Mouse (Mus musculus) kidney, adult 10 weeks (tissue): Measurements from ENCODE around the gene Ripk3. TPM values are rescaled to one million over a fixed set of nuclear protein-coding genes. Genes with fewer than 3 reads are reported as not detected.

Experiments used
- polyA plus RNA-seq: library from polyadenylated mRNA; stranded (reverse); fragments of 350-450 nt; fragmentation: Illumina TruSeq; extraction: RNeasy Lipid Tissue Mini Kit (QIAGEN cat#74804); gene quantifications from one replicate; pipeline ENCODE4 v1.2.3, GENCODE M21; 2014; ENCODE audit warnings: low read depth, low replicate concordance

The Ripk3 gene
- polyA plus RNA-seq = 0.73 TPM

DNA sequence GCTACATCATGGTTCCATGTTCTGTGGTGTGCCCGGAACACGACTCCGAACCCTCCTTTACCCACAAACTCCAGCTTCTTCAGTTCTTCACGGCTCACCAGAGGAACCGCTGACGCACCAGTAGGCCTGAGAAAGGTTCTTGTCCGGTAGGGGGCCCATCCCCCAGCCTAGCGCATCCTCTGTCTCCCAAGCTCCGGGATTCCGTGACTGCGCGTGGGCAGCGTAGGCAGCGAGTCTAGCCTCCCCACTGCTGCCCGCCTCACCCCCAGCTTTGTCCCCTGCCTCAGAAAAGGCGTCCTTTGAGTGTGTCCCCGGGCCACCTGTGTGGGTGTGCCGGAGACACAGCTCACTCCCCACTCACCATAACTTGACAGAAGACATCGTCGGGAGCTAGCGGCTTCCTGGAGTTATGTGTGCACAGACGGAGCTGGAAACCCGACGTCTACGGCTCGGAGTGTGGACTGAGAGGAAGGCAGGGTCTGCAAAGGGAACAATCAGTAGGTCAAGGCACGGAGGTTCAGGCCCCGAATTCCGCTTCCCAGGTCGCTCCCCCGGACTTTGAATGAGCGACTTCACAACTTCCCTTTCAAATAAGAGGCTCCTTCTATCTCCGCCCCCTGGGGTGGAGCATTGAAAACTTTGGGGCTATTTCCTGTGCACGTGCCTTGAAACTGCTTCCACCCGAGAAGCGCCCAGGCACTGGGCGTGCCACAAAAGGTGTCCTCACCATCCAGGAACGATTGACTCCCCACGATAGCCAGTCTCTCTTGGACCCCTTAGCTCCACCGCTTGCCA lies at the start of gene Ripk3:
Gene Ripk3 (minus strand): TSS at position 610 of the 795 bp plus-strand sequence.

DNA sequence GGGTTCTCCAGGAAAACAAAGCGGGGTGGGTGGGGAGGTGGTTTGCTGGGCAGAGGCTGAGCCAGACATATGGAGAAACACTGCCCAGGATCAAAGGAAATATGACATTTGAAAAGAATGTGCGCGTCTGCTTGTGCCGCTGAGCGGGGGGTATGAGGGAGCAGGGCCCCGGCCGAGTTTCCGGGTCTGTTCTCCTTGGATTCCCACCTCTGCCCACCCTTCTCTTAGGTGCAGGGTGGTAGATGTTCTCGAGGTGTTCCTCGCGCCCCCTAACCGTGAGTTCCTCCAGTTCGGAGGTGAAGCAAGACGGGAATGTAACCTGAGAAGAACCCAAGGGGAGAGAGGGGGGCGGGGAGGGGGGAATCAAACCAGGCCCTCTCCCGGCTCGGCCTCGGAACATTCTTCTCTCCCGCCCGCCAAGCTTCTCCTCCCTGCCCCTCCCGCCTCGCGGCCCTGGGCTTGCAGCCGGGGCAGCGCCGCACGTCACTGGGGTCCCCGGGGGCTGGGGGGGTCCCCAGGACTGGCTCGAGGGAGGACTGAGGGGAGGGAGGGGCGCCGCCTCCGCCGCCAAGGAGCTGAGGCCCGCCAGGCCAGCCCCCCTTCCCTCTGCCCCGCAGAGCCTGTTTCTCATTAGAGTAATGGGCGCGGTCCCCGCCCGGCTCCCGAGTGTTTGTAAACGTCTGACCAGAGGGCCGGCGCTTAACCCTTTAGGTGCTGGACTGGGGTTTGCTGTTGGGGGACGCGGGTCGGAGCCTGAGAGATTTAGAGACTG lies 34.5 kb upstream of the Ripk3 start, which contains the start of gene Nfatc4:
Gene Nfatc4 (plus strand): TSS at position 154 of the 772 bp plus-strand sequence.

DNA sequence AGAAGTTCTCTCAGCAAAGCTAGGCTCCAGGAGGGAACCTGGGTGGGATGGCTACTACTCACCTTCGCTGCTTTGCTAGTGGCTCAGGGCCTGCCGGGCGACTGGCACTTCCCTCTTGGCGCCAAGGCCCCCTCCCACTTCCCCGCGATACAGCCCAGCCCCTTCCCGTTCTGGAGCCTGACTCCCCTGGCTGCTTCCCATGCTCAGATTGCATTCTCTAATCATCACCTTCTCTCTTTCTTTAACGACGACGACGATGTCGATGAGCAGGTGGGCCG lies 4.8 kb downstream of the Ripk3 start, which contains the start of gene Adcy4:
Gene Adcy4 (minus strand): TSS at position 138 of the 278 bp plus-strand sequence.

DNA sequence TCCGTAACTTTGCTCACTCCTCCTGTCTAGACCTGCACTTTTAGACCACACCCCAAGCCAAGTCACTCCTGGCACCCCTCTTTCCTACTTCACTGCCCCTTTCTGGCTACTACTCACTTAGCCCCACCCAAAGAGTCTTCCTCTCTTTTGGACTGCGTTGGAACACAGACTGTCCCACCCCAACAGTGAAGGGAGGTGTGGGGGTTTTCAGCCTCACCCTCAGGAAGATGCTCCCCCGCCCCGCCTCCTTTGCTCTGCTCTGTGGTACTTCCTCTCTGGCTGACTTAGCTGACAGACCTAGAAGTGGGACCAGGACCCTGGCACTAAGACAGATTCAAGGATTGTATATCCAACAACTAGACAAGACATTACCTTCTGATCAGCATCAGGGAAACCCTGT lies 23.0 kb downstream of the Ripk3 start, which contains the start of gene Ltb4r1:
Gene Ltb4r1 (plus strand): TSS at position 267 of the 400 bp plus-strand sequence.

DNA sequence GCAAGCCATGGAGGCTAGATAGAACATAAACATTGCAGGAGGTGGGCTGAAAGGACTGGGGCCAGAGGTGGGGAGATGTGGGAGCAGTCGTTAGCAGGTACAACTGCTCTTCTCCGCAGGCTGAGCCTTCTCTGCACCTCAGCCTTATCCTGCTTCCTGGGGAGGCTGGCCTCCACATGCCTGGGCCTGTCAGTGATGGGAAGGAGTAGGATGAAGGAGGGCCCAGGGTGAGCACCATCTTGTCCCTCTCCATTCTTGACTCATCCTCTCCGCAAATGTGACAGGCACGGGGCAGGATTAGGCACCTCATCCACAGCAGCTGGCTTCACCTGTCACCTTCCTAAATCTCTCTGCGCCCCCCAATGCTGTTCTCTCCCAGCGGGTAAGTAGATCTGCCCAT lies 27.5 kb downstream of the Ripk3 start, which contains the start of gene Ltb4r2:
Gene Ltb4r2 (plus strand): TSS at position 266 of the 400 bp plus-strand sequence.

DNA sequence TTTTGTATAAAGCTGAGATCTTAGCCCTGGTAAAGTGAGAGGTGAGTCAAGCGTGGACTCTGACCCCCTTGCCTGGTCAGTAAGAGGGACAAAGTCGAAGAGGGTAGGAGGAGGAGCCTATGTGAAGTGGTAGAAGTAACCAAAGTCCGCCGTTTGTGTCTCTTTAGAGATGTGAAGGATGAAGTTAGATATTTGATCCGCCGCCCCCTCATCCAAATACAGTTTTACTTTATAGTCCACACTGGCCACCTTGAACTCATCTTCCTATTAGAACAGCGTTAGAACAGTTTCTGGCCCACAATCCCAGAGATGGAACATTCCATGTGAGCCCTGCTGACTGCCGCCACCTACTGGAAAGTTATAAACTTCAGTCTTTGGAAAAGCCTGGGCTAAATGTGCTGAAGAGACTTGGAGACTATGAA lies 30.3 kb downstream of the Ripk3 start, which contains the start of gene Cideb:
Gene Cideb (minus strand): TSS at position 96 of the 422 bp plus-strand sequence.

DNA sequence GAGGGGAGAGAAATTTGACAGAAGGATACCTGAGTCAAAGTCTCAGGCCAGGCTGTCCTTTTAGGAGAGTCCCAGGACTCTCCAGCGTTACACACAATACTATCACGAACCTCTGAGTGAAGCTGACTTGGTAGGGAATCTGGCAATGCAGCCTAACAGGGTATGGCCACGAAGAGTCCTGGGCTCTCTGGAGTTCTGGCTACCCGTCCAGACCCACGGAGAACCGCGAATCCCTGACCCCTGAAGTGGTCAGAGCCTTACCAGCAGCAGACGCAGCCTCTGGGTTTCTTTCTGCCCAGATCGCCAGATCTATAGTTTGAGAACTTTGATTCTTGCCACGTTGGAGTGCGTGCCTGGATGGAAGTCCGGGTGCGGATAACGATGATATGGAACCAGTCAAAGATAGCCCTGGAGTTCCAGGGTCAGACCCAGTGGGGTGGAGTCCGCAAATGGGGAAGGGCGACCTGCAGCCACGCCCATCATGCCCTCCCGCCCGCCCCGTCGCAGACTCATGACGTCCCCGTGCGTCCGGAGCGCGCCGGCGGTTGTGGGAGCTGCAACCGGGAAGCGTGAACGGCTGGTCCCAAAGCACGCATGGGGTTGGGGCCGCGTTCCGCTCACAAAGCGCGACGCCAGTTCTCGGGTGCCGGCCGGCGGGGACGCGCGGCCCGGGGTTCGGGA lies 43.3 kb downstream of the Ripk3 start, which contains the start of the genes Dhrs1 and Nop9:
Gene Dhrs1 (minus strand): TSS at position 511 of the 681 bp plus-strand sequence.
Gene Nop9 (plus strand): TSS at position 514 of the 681 bp plus-strand sequence.

Other genes starting within 250 kb of the Ripk3 start
- 2.1 TPM for gene Pck2, start 248.6 kb downstream of the Ripk3 start, polyA plus RNA-seq
- gene Dcaf11, start 228.9 kb downstream of the Ripk3 start, polyA plus RNA-seq = 33.8 TPM
- gene A730061H03Rik, start 228.5 kb downstream of the Ripk3 start, polyA plus RNA-seq = not detected
- not detected for gene Fitm1, start 213.2 kb downstream of the Ripk3 start, polyA plus RNA-seq
- 112 TPM for gene Psme1, start 210.7 kb downstream of the Ripk3 start, polyA plus RNA-seq
- gene Emc9, start 203.6 kb downstream of the Ripk3 start, polyA plus RNA-seq = 6.6 TPM
- 55.1 TPM for gene Psme2, start 197.8 kb downstream of the Ripk3 start, polyA plus RNA-seq
- gene Rnf31, start 197.2 kb downstream of the Ripk3 start, polyA plus RNA-seq = 1.1 TPM
- 18.5 TPM for gene Irf9, start 185.3 kb downstream of the Ripk3 start, polyA plus RNA-seq
- gene Rec8, start 170.8 kb downstream of the Ripk3 start, polyA plus RNA-seq = 0.53 TPM
- 5.9 TPM for gene Ipo4, start 152.9 kb downstream of the Ripk3 start, polyA plus RNA-seq
- 0.24 TPM for gene Gm49378, start 151.0 kb downstream of the Ripk3 start, polyA plus RNA-seq
- 44.5 TPM for gene Tm9sf1, start 145.1 kb downstream of the Ripk3 start, polyA plus RNA-seq
- not detected for gene Tssk4, start 138.7 kb downstream of the Ripk3 start, polyA plus RNA-seq
- 20.2 TPM for gene Mdp1, start 128.4 kb downstream of the Ripk3 start, polyA plus RNA-seq
- gene Gmpr2, start 116.9 kb downstream of the Ripk3 start, polyA plus RNA-seq = 33.6 TPM
- gene Nedd8, start 116.7 kb downstream of the Ripk3 start, polyA plus RNA-seq = 55.2 TPM
- 7.2 TPM for gene Tinf2, start 107.0 kb downstream of the Ripk3 start, polyA plus RNA-seq
- gene Tgm1, start 74.9 kb downstream of the Ripk3 start, polyA plus RNA-seq = 1.2 TPM
- 0.65 TPM for gene Rabggta, start 66.6 kb downstream of the Ripk3 start, polyA plus RNA-seq
- gene Dhrs1, start 43.2 kb downstream of the Ripk3 start, polyA plus RNA-seq = 25.8 TPM
- gene Nop9, start 43.2 kb downstream of the Ripk3 start, polyA plus RNA-seq = 3.4 TPM
- gene Cideb, start 30.4 kb downstream of the Ripk3 start, polyA plus RNA-seq = 16.4 TPM
- 0.24 TPM for gene Ltb4r2, start 27.4 kb downstream of the Ripk3 start, polyA plus RNA-seq
- gene Ltb4r1, start 22.9 kb downstream of the Ripk3 start, polyA plus RNA-seq = not detected
- 0.16 TPM for gene Adcy4, start 4.8 kb downstream of the Ripk3 start, polyA plus RNA-seq
- 1.1 TPM for gene Nfatc4, start 34.3 kb upstream of the Ripk3 start, polyA plus RNA-seq
- 0.40 TPM for gene Nynrin, start 65.1 kb upstream of the Ripk3 start, polyA plus RNA-seq
- gene Cbln3, start 95.5 kb upstream of the Ripk3 start, polyA plus RNA-seq = not detected
- 8.8 TPM for gene Khnyn, start 96.1 kb upstream of the Ripk3 start, polyA plus RNA-seq
- gene Sdr39u1, start 111.4 kb upstream of the Ripk3 start, polyA plus RNA-seq = 19.8 TPM
- gene Cma1, start 155.8 kb upstream of the Ripk3 start, polyA plus RNA-seq = not detected
- gene Cma2, start 162.1 kb upstream of the Ripk3 start, polyA plus RNA-seq = not detected
- gene Mcpt1, start 229.1 kb upstream of the Ripk3 start, polyA plus RNA-seq = not detected
- not detected for gene Mcpt9, start 241.6 kb upstream of the Ripk3 start, polyA plus RNA-seq